Mouse (Mus musculus): Measurements from ENCODE around the gene Fbxo17.

DNA sequence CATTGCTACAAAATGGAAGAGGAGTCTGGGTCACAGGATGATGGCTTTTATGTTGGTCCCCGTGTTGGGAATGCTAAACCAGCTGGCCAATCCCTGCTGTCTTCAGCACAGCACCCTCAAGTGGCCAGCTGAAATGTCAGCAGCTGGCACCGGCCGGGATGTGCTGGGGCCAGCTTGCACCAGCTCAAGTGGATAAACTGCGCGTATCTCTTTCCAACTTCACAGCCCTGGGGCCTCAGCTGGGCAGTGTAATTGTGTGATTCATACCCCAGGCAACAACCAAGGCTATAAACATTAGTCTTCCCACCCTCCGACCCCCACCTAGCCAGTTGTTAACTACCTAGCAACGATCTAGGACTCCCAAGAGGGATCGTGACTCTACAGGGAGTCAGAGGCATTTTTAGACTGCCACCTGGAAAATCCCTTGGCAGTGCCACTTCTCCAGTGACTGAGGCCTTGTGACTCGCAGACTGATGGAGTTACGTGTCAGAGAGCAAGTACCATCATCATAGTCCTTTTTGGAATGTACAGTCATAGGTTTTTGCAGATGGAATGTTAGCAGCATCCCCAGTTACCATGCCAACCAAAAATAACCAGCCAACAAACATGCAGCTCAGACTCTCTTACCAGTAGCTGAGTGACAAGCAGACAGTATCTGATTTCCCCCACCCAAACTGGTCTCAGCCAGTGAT is 11.2 kb downstream of the Fbxo17 start:
- TF ChIP-seq POLR2A (IDR thresholded peaks at IDR 0.05; ENCODE audit: low read depth, low read length) (no peak), CTCF (conservative IDR thresholded peaks at IDR 0.05; ENCODE audit: insufficient read depth, insufficient read length, low read depth, low read length) (peak; percentile 45; the same call in 1 of the 2 replicates)

Measured in kidney, adult 2 months (tissue).